Mouse (Mus musculus) brain, embryonic 14.5 days (tissue): ENCODE measurements around the gene Ccdc141.

Experiments
- CTCF ChIP-seq: fragments of 200-500 bp; IDR thresholded peaks from 2 replicates; pipeline ENCODE4 v1.5.1; 2012; ENCODE audit warnings: inconsistent platforms, mild to moderate bottlenecking, moderate library complexity, borderline replicate concordance; ENCODE audit not compliant: insufficient read depth, insufficient read length; ENCODE audit errors: extremely low read depth
- POLR2A ChIP-seq: fragments of 200-500 bp; IDR thresholded peaks from 2 replicates; pipeline ENCODE4 v1.6.1; 2012; ENCODE audit warnings: mild to moderate bottlenecking, inconsistent platforms, borderline replicate concordance; ENCODE audit not compliant: poor library complexity, insufficient read depth, insufficient read length, severe bottlenecking; ENCODE audit errors: extremely low read depth

DNA sequence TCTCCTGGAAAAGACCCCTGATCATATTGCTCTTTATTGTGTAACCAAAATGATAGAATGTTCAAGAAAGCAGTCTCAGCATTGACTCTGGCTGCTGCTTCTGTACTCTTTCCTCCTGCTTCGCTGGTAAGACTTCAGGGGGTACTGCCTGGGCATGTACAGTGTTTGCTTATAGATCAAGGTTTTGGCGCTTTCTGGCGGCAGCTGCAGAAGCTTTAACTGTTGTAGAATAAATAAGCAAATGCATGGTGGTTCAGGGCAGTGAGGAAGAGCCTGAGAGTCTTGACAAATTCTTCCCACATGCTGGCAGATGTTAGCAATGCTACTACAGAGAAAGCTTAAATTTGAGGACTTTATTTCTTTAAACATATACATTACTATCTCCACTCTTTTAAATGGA lies 24.1 kb downstream of the Ccdc141 start:
- TF ChIP-seq CTCF (no peak), POLR2A (no peak)
